In the genomic region with DNA sequence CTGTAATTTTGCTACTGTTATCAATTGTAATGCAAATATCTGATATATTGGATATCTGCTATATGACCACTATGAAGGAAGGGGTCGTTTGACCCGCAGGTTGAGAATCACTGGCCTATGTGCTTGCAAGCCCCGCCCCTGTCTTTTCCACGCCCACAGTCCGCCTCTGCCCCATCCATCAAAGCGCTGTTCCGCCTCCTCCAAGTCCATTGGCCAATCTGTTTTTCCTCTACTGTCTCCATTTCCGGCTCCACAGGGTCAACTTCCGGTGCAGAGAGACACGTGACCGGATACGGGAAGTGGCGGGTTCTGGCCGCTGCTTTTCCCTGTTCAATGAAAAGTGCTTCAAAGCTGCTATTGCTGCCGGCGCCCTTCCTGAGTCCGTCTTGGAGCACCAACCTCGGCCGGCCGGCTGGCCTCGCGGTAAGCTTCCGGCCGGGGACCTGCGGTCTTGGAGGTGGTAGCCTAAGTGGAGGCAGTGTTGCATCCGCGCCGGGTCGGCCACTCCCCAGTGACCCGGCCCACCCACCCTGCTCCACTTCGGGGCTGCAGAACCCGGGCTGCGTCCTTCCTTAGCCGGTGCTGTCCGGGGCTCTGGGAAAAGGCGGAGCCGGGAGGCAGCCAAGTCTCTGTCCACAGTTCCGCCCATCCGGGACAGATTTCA, we compare ENCODE assay signal across 1 mouse cellular context.
TF ChIP-seq lines count a peak whose summit lies in the region.

A gene (plus strand): TSS at position 272 of the 664 bp plus-strand sequence.

TF ChIP-seq in CH12.LX, 34 proteins besides CTCF, POLR2A, EP300 and RAD21 (continued from another document):
- TF ChIP-seq MXI1 (IDR thresholded peaks at IDR 0.05; ENCODE audit: low read depth, low read length) (peak; percentile 83), MAX (IDR thresholded peaks at IDR 0.05; ENCODE audit: low read length) (peak; percentile 95), TBP (conservative IDR thresholded peaks at IDR 0.05; ENCODE audit: low read depth, low read length) (peak; percentile 73; the same call in 1 of the 2 replicates), RCOR1 (conservative IDR thresholded peaks at IDR 0.05; ENCODE audit: low read depth, low read length) (no peak), ELF1 (IDR thresholded peaks at IDR 0.05; ENCODE audit: low read depth, low read length) (peak; percentile 100), JUND (conservative IDR thresholded peaks at IDR 0.05; ENCODE audit: low read depth, low read length) (no peak), POLR2AphosphoS2 (IDR thresholded peaks at IDR 0.05; ENCODE audit: low read depth, low read length) (no peak), NELFE (IDR thresholded peaks at IDR 0.05; ENCODE audit: low read depth, low read length) (peak; percentile 57), KAT2A (IDR thresholded peaks at IDR 0.05; ENCODE audit: insufficient replicate concordance, low read length) (peak; percentile 90; the same call in 1 of the 2 replicates), GABPA (IDR thresholded peaks at IDR 0.05; ENCODE audit: insufficient replicate concordance, low read depth, low read length) (no peak; the same call in 1 of the 2 replicates)
